Mouse (Mus musculus) heart, postnatal 14 days (tissue): ENCODE data around the gene Spock1. TPM values are rescaled to one million over a fixed set of nuclear protein-coding genes. Genes with fewer than 3 reads are reported as not detected.

Source experiments
- DNase-seq, 2 experiments: peaks; one replicate each; pipeline ENCODE4 v3.0.0; 2021 to 2022
- intact Hi-C: fragments of 180-260 bp; cut with DNase I; formaldehyde crosslinking; loops from one replicate; pipeline ENCODE4 v1.15.1; 2025
- total RNA-seq, 2 experiments: library from RNA; stranded (reverse); gene quantifications; 2 replicates each; pipeline ENCODE4 v1.2.3; 2021

Spock1 gene
- total RNA-seq, 2 experiments from 2014 or later = 0.15 to 0.45 TPM

DNA sequence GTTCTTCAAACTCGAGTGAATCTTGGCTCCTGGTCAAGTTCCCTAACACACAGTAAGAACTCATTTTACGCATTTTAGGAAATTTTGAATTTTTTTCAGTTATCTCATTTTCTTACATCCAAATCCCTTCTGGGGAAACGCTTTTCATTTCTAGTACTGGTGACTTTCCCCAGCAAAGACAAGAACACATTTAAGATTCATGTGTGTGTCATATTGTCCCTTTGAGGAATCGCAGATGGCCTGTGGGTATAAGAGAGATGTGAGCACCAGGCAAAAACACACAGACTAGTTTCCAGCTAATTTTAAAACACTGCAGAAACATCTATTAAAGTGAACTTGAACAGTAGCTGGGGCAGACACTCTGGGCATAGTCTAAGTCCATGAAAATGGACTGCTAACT lies 38.1 kb downstream of the Spock1 start:
- intact Hi-C loops = no loop called here
- no peak for DNase-seq

DNA sequence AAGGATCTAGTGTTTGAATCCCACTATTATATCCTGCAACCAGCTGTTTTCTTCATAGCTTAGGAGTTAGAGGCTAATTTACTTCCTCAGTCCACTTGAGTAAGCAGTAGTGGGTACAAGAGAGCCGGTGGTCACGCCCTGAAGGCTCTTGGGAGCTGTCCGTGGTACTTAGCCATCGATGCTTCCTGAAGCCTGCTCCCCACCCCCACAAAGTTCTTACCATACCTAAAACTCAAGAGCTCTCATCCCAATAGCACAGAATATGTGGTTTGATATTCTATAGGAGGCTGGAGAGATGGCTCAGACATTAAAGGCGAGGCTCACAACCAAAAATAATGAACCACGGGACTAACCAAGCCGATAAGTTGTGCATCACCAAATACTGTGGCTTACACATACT lies 40.5 kb downstream of the Spock1 start:
- DNase-seq = peak; percentile 8 to 34
- intact Hi-C loops = no loop called here

DNA sequence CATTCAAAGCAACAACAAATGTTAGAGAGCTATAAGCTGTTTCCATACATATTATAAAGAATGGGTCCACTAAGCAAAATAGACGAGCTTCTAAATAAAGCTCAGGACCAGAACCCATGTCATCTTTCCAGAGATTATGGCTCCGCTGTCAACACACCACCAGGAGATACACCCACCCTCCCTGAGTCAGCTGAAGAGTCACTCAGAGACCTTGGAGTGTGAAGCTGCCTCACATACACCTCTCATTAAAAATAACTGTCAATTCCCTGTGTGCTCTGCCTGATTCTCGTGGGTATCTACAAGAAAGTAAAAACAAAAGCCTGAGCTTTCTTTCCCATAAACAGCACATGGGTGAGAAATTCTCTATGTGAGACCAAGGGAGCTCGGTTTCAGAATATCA lies 43.1 kb downstream of the Spock1 start:
- intact Hi-C loops = no loop called here
- DNase-seq = no peak

DNA sequence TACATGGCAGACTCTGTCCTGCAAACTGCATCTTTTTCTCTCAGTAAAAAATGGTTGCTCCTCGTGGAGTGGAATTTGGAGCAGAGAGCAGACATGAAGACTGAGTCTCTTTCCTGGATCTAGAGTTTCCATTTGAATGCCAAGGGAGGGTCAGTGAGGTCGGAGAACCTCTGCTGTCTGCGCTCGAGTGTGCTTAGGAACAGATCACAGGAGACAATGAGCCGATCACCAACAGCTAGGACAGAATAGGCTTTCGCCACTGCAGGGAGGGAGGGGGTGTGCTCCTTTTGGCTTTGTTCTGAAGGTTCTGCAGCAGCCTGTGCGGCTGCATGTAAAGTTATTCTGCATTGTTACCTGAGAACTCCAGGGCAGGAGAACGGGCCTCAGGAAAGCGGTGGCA lies 49.6 kb downstream of the Spock1 start:
- no peak for DNase-seq
- intact Hi-C loops = no loop called here

DNA sequence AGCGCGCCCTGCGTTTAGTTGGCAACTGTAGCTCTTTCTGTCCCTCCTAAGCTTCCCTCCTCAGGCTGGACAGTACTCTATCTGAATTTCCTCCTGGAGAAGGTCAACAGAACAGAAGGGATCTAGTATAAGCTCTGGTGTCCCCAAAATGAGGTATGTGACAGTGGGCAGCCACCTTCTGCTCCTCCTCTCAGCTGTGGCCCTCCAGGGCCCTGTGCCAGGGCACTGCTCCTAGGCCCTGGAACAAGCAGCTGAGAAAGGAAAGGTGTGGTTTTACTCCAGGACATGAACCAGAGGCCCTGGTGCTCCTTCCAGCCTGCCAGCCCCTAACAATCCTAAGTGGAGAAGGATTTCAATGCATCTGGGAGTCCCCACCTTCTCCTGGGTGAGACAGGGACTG lies 51.1 kb downstream of the Spock1 start:
- no peak for DNase-seq
- intact Hi-C loops = no loop called here

DNA sequence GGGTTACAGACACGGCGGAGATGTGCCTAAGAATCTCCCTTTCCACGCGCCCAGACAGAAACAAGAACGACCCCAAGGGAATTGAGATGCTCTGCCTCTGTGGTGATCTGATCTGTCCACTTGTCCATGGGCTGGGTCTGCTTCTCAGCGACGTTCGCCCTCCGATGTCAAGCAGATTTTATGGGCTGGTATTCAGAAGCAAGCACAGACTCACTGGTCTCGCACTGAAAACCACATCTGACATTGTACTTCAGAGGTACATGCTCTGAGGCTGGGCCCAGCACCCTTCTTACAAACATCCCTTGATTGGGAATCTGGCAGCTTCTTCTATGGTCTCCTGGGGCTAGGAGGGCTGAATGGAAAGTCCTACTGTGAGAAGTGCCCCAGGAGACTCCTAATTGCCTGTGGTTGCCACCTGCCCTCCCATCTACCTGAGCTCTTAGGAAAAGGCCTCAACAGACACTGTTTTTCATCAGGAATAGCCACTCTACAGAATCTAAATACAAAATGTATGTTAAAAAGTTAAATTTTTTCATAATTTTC lies 51.8 kb downstream of the Spock1 start:
- no peak for DNase-seq
- intact Hi-C loops = no loop called here

DNA sequence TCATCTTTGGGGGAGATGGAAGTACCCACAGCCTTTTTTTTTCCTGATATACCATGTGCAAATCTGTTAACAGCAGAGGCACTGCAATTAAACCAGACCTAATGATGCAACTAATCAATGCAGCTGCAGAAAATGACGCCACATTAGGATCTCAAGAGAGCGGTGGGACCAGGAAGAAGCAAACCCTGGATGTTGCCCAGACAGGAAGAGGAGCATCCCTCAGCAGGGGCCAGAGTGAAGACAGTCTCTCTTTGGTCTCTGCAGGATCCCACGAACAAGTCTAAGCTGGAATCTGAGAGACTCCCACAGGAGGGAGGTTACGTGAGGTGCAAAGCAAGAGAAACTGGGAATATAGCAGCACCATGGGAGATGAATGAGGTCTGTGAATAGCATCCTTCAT lies 52.4 kb downstream of the Spock1 start:
- DNase-seq = no peak
- intact Hi-C loops = no loop called here

DNA sequence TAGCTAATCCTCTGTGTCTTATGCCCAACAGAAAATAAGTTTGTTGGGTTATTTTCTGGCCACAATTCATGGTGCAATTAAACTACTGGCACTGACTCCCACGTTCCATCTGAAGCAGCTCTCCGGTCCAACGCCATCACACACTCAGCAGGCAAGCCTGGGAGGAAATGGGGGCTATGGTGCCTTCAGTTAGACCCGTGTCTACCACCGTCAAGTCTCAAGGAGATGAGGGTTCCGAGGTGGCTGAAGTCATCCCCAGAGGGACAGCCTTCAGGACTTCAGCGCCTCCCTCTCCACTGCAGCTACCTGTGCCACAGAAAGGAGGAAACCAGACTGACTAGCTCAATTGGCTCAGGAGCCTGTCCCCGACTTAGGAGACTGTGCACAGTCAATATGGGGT lies 53.7 kb downstream of the Spock1 start:
- intact Hi-C loops = no loop called here

DNA sequence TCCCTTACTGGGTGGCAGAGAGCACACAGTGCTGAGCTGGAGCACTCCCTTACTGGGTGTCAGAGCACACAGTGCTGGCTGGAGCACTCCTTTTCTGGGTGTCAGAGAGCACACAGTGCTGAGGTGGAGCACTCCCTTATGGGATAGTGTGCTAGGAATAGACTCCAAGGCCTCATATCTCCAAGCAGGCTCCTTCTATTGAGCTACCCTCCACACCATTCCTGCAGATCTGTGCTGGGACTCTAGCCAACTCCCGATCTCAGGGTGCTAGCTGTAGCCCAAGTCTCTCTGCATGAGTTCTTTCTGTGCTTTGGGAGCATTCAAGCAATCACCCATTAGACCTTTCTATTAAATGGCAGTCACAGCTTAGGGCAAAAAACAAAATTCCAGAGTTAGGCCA lies 54.5 kb downstream of the Spock1 start:
- DNase-seq = no peak
- intact Hi-C loops = no loop called here

More for the DNA sequence above, 53.7 kb downstream of the Spock1 start:
- DNase-seq = no peak

DNA sequence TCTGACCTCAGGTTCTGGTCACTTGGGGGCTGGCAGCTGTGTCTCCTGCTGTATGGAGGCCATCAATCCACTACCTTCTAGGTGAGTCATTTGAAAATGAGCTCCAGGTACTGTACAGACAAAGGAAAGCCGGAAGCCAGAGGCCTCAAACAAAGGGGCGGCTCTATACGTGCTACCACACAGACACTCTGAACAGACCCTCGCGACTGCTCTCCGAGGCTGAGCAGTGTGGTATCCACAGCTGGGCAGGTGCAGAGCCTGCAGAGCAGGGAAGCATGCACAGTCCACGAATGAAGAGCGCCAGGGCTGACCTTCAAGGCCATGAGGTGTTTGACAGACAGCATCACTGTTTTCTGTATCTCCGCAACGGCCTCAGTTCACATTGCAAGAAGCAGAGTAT lies 55.0 kb downstream of the Spock1 start:
- intact Hi-C loops = no loop called here
- no peak for DNase-seq

DNA sequence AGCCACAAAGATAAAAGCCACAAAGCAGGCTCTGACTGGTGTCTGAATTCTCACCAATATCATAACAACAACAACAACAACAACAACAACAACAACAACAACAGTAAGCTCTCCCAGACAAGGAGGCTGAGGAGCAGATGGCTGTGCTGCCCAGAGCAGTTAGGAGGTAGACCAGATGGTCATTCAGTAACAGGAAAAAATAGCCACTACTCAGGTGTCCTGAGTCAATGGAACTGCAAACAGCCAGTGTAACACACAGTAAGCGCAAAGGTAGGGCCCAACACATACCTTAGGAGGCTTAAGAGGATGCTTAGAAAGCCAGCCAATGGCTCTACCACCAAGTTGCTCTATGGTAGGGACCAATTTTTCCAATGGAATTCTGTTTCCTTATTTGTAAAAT lies 59.2 kb downstream of the Spock1 start:
- intact Hi-C loops = no loop called here

DNA sequence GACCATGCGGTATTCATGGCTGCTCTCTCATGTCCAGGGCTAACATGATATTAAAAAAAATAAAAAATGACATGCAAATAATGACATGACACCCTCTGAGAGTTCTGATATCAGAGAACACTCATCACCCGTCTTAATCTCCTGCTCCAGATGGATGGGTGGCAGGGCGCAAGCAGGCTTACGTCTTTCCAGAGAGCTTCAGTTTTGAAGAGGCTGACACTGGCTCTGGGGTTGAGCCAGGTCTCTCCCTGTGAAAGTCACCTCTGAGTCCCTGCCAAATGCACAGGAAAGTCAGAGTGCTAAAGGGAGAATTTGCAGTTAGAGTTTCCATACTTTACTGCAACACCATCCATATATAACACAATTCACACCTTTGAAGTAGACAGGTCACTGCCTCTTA lies 61.0 kb downstream of the Spock1 start:
- DNase-seq = peak; percentile 4 to 13
- intact Hi-C loops = no loop called here

More for the DNA sequence above, 59.2 kb downstream of the Spock1 start:
- no peak for DNase-seq

DNA sequence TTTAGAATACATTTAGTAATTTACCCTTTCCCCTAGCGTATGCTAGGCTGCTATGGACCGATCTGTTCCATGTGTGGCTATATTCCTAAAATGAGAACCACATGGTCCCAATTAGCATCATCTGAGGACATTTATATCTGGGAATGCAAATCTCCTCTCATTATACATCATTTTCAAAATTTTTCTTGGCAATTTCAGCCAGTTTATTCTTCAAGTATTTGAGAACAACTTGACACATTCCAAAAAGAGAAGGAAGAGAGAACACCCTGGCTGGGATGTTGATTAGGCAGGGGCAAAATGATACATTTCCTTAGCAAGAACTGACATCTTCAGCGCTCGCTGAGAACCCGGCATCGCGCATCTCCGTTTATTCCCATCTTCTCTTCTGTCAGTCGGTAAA lies 61.7 kb downstream of the Spock1 start:
- no peak for DNase-seq
- intact Hi-C loops = no loop called here

DNA sequence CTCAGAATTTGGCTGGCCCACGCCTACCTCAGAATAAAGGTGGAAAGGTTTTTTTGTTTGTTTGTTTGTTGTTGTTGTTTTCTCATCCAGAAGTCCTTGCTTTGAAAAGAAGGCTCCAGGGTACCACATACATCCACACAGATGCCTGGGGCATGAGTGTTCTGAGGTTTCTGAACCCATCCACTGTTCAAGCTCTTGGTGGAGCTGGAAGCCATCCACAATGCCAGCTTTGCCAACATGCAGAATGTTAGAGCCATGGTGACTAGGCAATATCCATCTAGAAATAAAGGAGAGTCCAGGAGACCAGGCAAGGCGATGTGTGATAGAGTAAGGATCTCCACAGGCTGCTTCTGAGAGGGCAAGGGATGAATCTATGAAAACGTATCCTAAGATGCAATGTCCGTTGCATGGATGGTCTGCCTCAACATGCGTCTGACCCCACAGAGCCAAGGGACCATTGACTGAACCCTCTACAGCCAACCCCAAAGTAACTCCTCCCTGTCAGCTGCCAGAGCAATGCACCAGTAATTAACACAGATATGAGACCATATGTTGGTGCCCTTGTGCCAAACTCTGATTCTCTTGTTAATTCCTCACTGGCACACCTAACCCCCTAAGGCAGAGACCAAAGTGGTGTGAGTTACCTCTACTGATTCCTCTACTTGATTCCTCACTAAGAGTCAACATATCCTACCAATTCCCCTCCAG lies 66.8 kb downstream of the Spock1 start:
- no peak for DNase-seq
- intact Hi-C loops = no loop called here

DNA sequence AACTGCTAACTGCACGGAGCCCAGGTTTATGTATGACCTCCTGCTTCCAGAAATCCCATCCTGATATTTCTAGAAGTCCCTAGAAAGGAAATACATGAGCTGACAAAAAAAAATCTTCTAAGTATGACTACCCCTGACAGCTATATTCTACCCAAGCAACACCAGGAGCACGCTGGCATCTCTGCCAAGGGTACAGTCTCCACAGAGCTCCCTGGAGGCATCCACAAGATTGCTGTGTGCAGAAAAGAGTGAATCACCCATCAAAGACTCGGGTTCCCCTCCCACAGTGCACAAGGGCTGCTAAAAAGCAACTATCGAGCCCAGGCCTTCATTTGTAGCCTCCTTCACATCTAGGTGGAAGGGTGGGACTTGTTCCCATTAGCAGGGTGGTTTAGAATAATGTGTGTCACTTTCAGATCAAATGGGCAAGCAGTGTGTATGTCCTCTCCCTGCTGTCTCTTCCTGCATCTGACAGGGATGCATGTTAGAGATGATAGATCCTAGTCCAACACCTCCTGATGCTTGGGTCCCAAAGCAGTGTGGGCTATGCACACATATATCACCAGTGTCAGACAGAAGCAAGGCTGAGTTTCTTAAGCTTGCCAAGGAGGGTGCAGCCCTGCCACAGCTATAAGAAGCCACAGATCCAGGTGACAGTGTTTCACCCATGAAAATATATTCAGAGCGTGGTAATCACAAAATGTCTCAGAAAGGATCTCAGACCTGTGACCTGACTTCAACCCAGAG lies 70.3 kb downstream of the Spock1 start:
- intact Hi-C loops = no loop called here
- no peak for DNase-seq

DNA sequence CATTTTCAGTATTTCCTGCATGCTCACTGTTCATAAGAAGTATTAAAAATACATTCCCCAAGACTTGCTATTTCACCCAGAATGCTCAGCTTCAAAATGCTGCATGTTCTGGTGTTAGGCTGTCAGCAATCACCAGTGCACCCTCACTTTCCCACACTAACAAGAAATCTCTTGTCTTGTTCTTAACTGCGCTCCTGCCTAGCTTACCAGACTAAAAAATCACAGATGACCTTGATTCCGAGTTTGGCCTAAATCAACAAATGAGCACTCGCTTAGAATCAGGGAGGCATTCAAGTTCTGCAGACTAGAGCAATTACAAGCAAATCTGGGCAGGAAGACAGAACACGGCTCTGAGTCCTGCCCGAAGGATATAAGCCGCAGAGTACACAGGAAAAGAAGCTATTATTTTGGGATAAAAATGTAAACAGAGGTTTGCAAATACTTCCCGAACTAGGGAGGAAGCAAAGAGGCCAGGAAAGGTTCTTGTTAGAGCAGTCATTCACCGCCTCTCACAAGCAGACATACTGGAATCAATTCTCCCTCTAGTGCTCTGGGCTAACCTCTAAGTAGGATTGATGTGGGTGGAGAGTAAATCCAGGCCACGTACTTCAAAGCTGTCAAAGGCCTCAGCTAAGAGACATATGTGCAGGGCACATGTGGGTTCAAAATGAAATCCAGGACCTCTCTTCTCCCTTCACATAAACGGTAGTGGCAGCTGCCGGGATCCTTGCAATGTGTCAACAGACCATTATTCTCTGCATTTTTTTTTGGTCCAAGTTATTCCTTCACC lies 76.6 kb downstream of the Spock1 start:
- intact Hi-C loops = no loop called here
- DNase-seq = no peak

DNA sequence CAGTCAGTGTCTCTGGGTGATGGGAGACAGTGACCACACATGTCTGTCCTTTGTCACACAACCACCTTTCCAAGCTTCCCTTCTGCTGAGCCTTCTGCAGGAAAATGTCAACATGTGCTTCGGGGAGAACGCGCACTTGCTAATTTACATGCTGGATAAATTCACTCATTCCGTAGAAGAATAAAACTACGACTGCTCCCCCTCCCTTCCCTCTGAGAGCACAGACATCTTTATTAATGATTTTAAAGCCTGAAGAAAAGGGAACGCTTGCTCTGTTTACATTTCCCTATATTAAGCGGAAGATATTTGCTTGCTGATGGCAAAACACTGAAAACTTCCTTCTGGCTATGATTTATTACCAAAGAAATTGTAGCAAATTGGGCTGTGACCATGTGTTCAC lies 77.2 kb downstream of the Spock1 start:
- DNase-seq = no peak
- intact Hi-C loops = no loop called here

DNA sequence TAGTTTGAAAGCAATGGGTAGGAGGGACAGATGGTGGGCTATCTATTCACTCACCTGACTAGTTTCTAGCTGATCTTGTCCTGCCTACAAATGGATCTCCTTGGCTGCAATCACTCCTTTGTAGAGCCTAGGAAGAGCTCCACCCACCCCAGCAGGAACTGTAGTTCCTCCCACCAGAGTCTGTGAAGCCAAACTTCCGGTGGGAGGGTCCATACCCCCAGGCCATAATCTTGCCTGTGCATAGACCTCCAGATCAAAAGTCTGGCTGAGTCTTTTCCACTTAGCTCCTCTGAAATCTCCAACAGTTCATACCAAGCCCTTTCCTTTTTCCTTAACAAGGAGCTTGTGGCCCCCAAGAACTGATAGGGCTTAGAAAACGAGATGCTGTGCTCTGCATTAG lies 78.0 kb downstream of the Spock1 start:
- intact Hi-C loops = no loop called here
- no peak for DNase-seq

DNA sequence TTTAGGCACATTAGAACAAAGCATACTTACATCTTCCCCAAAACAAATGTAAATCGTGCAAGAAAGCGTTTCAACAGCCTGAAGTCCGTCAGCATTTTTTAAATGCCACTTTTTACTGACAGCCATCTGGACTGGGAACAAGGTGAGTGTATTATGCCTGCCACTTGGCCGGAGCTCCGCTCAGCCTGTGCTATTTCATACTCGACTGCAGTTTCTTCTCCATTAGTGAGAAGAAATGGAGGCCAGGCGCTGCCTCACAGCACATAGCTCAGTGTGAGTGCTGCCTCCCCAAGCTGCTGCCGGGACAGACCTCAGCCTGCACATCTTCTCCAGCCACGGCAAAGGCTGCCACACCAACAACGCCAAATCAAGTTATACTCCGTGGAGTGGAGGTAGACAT lies 91.9 kb downstream of the Spock1 start:
- no peak for DNase-seq
- intact Hi-C loops = no loop called here

DNA sequence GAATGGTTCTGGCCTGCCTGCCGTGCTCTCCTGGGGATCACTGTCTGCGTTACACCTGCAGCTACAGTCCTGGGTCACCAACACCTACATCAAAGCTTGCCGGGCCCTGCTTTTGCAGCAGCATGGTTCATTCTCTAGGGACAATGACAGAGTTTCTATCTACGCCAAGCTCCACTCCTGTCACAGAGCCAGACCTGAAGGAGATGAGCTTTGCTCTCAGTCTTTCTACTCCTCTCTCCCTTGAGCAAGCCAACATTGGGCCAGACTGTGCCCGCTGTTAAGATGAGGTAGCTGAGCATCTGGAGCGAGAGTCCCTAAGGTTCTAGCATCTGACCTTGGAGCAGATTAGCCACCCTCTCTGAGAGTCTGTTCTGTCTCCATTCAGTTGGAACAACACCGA lies 95.5 kb downstream of the Spock1 start:
- no peak for DNase-seq
- intact Hi-C loops = no loop called here

DNA sequence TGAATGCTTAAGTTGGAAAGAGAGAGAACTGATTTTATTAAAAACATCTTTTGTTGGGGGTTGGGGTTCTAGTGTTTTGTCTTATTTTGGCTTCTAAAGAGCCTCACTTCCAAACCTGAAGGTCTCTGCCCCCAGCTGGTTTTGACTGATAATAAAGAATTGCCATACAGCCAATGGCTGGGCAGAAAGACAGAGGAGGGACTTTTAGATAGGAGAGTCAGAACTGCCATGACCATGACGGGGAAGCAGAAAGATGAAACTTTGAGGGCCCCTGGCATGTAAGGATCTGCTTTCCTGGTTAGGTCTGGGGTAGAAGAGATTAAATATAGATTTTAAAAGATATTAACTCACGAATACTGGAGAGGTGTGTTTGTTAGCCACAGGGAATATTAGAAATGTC lies 96.9 kb downstream of the Spock1 start:
- no peak for DNase-seq
- intact Hi-C loops = no loop called here
